Mouse (Mus musculus) kidney, adult 18-20 months (tissue): ENCODE measurements around the gene Shcbp1.
"Not testable (repeated sequence)": the region's sequence is repeated elsewhere in the genome, so short reads cannot be mapped to it uniquely, and the experiment has no call there.

Experiments
- DNase-seq: peaks from one replicate; pipeline ENCODE4 v3.0.0; 2021

Shcbp1 gene

DNA sequence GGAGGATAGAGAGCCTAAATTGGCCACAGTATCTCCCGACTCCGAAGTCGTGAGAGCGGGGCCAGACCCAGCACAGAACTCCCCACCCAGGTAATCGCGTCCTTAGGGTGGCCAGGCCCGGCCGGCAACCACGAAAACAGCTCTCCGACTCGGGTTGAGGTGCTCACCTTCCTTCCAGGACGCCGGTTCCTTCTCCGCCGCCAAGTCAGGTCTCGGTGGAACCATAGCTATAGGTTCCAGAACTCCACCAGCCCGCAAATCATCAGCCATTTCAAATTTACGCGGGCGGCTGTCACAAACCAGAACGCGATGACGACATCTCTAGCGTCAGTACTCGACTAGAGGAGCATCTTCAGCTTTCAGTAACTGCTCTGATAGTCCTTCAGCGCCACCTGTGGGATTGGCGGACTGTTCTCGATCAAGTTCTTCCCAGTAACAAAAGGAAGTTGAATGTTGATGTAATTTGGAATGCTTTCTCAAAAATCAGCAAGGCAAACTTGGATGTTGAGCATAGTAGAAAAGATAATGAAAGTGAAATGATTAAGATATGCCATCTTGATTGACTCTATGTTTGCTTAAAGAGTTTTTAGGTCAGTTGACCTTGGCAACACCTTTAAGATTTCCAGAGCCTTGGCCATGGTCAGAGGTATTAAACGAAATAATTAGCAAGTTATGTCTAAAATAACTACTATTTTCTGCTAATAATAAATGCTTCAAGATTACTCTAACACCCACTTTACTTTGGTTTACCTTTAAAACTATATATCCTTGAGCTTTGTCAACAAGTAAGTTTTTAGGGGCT lies at the start of gene Shcbp1:
Shcbp1 (minus strand) TSS at position 314 of the 802 bp plus-strand sequence.
- DNase-seq: peak; percentile 89

DNA sequence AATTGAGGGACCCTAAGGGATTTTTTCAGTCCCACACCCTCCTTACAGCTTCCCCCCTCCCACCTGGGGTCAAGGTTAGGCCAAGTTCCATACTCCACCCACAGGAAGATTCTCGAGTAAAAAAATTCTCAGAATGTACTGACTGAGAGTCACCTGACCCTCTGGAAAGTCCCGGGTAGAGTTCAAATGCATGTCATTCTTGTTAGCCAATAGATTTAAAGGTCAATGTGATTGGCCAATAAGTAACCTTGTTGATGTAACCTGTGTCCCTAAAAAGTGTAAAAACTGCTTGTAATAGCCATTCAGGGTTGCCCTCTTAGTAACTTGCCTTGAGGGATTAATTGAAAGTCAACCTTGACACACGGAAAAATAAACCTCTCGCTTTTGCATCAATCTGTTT lies 29.5 kb upstream of the Shcbp1 start:
- DNase-seq: no peak

DNA sequence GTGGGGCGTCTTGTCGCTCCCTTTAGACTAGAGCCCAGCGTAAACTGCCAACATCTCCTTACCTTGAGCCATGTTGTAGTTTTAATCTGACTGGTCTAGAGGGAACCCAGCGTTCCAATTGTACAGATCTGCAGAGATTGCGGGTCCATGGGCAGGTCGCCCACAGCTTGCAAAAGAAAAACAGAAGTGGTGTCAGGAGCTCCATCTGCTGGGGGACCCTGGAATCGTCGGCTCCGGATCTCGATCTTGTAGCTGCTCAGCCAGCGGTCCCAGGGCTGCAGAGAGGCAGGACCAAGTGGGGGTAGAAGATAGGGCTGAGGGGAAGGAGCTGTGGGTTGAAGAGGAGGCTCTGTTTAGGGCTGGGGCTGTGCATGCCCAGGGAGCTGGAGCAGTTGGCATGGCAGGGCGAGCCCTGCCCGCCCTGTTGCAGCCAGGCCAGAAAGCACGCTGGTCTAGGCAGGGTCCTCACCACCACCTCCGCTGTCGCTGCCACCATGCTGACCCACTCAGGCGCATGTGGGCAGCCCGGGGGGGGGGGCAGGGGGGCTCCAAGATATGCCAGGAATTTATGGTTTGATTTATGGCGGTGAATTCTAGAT lies 21.3 kb upstream of the Shcbp1 start:
- peak; percentile 62 for DNase-seq

DNA sequence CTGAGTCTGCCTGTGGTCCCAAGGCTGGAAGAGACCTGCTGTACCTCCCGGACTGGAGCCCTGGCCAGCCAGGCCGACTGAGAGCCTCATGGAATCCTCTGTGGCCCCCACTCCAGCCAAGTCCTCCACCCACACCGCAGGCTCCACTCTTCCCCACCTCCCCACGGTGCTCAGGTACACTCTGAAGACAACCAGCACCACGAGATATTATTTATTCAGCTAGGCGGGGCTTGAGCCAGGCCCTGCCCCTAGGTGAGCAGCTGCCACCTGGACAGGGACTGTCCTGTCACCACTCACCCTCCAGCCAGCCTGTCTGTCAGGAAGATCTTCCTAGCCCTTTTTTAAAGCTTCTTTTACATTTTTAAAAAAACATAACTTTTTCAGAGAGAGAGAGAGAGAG lies 1.1 kb downstream of the Shcbp1 start:
- DNase-seq: no peak

DNA sequence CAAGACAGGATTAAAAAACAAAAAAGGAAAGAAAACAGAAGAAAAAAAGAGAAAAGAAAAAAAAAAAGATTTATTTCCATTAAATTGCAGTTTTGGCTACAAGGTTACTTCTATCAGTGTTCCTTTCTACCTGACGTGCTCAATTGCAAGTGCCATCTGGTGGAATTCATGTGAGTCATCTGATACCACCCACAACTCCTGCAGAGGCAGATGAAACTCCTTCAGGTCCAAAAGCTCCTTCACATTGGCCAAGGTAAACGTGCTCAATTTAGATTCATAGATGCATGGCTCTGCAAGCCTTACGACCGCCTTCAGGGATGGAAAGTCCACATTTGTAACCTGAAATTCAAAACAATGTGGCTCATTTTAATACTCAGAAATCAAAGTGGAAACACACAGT lies 14.6 kb downstream of the Shcbp1 start:
- no peak for DNase-seq

DNA sequence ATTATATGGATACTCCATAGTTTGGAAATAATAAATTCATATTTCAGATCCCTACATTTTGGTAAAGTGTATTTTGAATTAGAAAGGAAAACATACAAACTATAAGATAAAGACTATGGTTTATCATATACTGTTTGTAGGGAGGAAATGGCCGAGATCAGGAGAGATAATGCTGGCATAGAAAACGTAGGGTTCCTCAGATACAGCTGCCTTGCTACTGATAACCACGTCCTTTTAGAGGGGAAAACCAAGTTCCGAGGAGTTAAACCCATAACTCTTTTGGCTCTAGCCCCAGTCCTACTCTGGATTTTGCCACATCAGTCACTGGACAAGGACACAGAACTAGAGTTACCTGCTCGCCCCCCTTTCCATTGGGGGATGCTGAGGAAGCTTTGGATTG lies 26.3 kb downstream of the Shcbp1 start:
- DNase-seq: no peak

DNA sequence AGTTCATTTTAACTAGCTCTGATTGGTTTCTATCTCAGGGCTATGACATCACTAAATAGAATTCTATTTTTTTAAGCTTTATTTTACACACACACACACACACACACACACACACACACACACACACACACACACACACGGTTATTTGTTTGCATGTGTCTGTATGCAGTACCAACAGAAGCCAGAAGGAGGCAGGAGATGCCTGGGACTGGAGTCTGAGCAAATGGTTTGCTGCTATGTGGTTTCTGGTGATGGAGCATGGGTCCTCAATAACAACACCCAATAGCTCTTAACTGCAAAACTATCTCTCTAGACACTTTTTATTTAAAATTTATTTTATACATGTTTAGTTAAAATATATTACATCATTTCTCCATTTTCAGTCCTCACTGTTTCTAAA lies 48.4 kb downstream of the Shcbp1 start:
- no peak for DNase-seq

DNA sequence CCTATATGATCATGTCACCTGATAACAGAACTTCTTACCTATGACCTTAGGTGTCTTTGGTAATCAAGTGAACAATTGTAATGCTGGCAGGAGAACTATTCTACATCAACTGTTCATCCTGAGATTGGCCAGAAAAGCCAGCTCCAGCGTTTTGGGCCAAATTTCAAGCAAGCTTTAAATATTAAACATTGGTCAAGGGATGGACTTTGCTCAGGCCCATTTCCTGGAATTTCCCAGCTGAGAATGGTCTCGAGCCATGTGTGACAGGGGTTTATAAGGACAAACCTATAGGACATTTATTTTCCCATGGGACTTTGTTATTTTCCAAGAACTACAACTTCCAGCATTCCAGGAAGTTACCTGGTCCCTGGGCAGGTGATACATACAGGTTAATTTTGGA lies 63.8 kb downstream of the Shcbp1 start:
- DNase-seq: no peak

DNA sequence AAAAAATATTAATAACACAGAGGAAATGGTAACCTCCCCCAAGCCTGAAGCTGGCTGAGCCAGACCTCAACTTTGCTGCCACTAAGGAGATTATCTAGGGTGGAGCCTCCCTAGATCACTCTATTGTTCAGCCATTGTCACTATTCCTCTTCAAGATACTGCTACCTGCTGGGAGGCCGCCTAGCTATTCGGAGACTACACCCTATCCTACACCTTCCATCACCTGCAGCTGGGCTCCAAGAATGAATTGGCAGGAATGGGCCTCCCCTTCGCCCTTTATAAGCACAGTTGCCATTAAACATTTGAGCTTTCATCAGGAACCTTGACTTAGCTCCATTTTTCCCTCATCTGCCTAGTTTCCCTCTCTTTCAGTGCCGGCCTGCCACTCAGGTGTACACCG lies 71.0 kb downstream of the Shcbp1 start:
- DNase-seq: not testable (repeated sequence)

DNA sequence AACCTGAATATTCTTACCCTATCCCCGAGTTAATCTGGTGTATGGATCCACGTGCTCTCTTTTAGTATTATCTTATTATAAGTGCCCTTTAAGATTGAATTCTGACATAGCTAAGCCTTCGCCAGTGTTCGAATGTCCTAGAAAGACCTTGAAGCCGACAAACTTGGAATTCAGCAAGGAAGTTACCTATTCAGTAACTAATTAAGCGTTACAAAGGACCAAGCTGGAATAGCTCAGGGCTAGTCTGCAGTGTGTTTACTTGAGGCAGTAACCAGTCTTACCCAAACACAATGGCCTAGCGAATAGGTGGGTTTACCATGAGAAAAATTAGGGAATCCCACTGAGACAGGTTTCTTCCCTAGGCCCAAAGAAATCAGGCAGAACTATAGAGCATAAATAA lies 71.5 kb downstream of the Shcbp1 start:
- DNase-seq: not testable (repeated sequence)

DNA sequence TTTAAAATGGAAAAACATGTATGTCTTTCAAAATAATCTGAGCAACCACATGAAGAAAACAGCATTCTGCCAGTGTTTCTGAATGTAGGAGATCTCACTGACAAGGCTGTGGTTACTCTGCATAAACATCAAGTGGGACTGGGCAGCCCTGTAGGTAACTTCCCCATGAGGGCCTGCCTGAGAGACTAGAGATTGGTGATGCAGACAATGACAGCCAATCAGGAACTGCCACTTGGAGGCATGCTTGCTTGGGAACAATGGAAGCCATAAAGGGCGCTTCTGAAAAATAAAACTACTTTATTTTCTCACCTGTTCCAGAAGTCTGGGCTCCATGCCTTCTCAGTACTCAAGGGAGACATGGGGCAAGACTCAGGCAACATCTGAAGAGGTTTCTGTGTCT lies 87.7 kb downstream of the Shcbp1 start:
- DNase-seq: no peak
